Mouse (Mus musculus) 3T3-L1 (cell line): ENCODE data around the gene Atp2a1.

Experiments used
- DNase-seq: peaks from one replicate; pipeline ENCODE4 v3.0.0-alpha.2; 2015; ENCODE audit warnings: low read depth, low spot score

Gene Atp2a1

DNA sequence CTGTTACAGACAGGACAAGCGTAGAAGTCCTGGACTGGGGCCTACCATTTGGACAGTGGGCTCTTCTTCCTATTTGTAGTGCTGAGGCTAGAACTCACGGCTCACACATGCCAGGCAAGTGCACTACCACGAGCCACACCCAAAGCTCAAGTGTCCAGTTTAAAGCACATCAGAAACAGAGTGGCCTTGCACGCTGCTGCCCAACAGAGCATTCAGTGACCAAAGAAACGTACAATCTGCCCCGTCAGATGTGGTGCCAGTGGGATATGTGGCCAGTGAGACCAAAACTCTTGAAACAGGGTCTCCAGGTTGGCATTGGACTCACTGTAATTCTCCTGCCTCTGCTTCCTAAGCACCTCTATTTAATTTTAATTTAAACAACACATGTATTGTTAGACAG lies 12.3 kb downstream of the Atp2a1 start:
- no peak for DNase-seq

DNA sequence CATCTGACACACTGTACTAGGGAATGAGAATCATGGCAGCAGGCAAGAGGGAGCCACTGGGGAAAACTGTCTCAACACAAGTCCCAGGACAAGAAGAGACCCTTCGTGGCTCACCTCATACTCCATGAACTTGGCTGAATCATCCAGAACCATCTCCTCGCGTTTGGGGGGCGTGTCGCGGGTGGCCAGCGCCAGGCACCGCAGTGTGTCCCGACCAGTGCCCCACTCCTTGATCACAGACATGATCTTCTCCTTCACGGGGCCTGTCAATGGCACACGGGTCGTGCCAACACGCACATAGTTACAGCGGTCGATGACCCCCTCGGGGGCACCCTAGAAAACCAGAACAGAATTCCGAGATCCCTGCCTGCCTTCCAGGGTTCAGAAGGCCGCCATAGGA lies 12.9 kb downstream of the Atp2a1 start:
- DNase-seq: no peak

GRCm38 (mm10) chr7:126448481-126448880 lies 14.4 kb downstream of the Atp2a1 start:
- DNase-seq: no peak

DNA sequence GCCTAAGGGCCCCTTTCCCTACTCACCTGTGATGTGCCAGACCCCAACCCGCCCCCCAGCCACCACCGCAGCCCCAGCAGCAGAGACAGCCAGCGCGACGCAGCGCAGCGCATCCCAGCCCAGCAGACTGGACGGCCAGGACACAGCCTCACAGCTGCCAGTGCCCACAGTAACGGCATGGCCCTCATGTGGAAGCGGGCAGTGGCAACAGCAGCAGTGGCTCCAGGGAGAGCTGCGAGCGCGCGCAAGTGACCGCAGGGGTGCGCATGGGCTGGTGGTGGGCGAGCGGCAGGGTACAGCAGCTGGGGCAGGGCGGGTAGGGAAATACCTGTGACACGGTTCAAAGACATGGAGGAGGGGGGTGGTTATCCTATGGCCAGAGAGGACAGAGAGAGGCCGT lies 16.7 kb downstream of the Atp2a1 start:
- no peak for DNase-seq

- DNase-seq: no peak
Measured at GRCm38 (mm10) chr7:126445104-126445815, 17.6 kb downstream of the Atp2a1 start.

- no peak for DNase-seq
Measured at GRCm38 (mm10) chr7:126444536-126444935, 18.4 kb downstream of the Atp2a1 start.

- no peak for DNase-seq
Measured at GRCm38 (mm10) chr7:126443997-126444396, 18.9 kb downstream of the Atp2a1 start.

- DNase-seq: no peak
Measured at GRCm38 (mm10) chr7:126440134-126440533, 22.8 kb downstream of the Atp2a1 start.

DNA sequence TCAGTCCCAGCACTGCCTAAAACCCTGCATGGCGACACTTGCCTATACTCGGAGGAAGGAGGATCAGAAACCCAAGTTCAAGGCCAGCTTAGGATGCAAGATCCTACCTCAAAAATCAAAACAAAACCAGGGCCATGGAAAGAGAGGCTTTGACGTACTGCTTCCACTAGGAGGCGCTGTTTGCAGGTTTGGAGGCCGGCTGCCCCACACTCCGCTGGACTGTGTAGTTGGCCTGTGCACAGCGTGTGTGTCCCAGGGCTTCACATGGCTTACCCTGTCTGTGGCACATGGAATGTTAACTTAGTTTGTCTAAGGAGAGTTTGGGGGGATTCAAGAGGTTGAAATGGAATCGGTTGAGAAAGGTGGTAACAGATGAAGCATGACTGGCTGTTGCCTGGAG lies 26.1 kb downstream of the Atp2a1 start:
- DNase-seq: peak; percentile 55

GRCm38 (mm10) chr7:126435801-126436200 lies 27.1 kb downstream of the Atp2a1 start:
- no peak for DNase-seq

GRCm38 (mm10) chr7:126434726-126435125 lies 28.2 kb downstream of the Atp2a1 start:
- DNase-seq: no peak

GRCm38 (mm10) chr7:126430167-126430566 lies 32.7 kb downstream of the Atp2a1 start:
- no peak for DNase-seq

- no peak for DNase-seq
Measured at GRCm38 (mm10) chr7:126429503-126429898, 33.4 kb downstream of the Atp2a1 start.

GRCm38 (mm10) chr7:126428631-126429502 lies 34.0 kb downstream of the Atp2a1 start, which contains the start of gene Rabep2:
Gene Rabep2 (plus strand): TSS chr7:126428759.
- peak; percentile 87 for DNase-seq

DNA sequence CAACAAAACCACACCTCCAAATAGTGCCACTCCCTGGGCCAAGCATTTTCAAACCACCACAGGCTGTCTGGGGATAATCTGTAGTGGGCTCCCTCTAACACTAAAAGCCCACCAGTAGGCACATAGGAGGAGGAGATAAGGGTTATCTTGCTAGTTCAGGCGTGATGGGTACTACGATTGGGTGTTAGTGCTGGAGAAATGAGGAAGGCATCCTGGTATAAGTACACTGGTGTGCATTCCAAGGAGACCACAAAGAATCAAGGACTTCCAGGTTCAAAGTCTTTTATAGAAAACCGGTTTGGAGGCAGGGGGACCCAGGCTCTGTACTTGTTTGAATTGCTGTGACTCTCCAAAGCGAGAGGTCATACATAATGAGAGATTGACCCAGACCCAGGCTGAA lies 34.8 kb downstream of the Atp2a1 start:
- no peak for DNase-seq

- DNase-seq: peak; percentile 17
Measured at GRCm38 (mm10) chr7:126427323-126427860, 35.5 kb downstream of the Atp2a1 start.

- no peak for DNase-seq
Measured at GRCm38 (mm10) chr7:126424161-126424560, 38.7 kb downstream of the Atp2a1 start.

DNA sequence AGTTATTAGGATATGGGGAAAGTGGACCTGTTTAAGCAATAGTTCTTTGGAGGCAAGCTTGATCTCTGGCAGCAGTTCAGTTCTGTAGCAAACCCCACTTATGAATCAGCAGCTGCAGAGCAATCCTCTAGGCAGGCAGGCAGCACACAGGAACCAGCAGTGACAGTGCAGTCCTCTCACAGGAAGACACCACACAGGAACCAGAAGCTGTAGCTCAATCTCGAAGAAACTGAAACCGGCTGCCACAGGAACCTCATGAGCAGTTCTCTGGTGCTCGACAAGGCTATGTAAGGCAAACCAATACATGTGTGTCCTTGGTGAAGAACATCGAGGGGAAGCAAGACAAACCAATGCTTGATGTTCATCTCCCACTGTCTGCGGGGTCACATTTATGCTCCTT lies 41.2 kb downstream of the Atp2a1 start:
- DNase-seq: no peak

DNA sequence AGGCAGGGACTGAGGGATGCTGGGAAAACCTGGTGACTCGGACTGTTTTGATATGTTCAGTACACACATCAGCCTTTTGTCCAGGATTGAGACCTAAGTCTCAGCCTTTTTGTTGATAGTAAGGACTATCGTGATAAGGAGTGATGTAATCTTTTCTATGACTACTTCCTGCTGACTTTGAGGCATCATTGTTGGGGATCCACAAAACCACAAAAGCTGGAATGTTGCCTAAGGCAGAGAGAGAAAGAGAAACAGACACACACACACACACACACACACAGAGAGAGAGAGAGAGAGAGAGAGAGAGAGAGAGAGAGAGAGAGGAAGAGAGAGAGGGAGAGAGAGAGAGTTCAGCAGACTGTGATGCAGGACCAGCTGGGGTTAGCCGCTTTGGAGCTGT lies 44.4 kb downstream of the Atp2a1 start:
- DNase-seq: peak; percentile 64

DNA sequence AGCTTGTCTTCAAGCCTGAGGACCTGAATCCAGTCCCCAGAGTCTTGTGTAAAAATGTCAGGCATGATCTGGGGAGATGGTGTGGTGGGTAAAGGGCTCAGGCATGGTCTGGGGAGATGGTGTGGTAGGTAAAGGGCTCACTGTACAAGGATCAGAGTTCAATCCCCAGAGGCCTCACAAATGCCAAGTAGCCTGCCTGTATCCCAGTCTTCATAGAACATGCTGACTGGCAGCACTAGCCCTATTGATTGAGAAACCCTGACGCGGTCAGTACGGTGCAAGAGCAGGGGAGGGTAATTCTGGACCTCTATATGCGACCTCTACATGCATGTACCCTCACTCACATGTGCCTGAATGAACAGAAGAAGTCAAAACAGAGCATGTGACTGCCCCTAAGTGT lies 45.3 kb downstream of the Atp2a1 start:
- DNase-seq: no peak

GRCm38 (mm10) chr7:126417045-126417444 lies 45.9 kb downstream of the Atp2a1 start:
- DNase-seq: no peak

DNA sequence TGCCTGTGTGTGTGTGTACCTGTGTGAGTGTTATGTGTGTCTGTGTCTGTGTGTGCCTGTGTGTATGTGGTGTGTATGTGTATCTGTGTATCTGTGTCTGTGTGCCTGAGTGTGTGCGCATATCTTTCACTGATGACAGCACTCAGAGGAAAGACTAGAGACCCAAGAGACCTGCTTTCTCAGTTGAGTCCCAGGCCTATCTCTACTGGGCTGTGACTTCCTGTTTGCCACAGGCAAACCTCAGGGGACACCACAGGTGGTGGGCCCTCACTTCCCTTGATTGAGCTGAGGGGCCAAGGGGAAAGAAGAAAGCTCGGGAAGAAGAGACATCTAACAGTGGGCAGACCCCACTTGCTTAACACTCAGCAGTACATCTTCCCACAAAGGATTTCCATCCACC lies 46.3 kb downstream of the Atp2a1 start:
- DNase-seq: no peak

DNA sequence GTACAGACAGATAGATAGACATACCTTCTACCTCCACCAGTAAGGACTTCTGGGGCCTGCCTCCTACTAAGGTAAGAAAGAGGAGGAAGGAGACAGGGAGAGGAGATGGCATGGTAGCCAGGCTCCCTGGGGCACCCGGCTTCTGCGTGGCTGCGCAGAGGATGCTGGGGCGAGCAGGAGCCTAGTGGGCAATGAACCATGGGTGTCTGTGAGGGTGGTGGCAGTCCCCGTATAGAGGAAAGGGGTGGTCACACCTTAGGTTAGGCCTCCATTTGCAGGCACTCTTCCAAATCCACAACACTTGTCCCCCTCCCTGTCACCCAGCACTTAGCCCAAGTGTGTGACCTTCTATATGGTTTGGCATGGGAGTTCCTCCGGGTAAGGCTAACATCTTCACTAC lies 48.2 kb downstream of the Atp2a1 start, which contains the start of gene Cd19:
Gene Cd19 (minus strand): TSS at position 165 of the 400 bp plus-strand sequence.
- DNase-seq: no peak
